Mouse (Mus musculus) liver, adult 2 months (tissue): Measurements from ENCODE around the gene Nr2e1.

Experiments
- CTCF ChIP-seq: fragments of 200-500 bp; IDR thresholded peaks from 2 replicates; pipeline ENCODE4 v1.5.1; 2011; ENCODE audit warnings: low read depth, low read length, control low read depth
- POLR2A ChIP-seq: fragments of 200-500 bp; IDR thresholded peaks from 2 replicates; pipeline ENCODE4 v1.6.1; 2011; ENCODE audit warnings: low read length, control low read depth; ENCODE audit not compliant: insufficient read depth; ENCODE audit errors: extremely low read depth

DNA sequence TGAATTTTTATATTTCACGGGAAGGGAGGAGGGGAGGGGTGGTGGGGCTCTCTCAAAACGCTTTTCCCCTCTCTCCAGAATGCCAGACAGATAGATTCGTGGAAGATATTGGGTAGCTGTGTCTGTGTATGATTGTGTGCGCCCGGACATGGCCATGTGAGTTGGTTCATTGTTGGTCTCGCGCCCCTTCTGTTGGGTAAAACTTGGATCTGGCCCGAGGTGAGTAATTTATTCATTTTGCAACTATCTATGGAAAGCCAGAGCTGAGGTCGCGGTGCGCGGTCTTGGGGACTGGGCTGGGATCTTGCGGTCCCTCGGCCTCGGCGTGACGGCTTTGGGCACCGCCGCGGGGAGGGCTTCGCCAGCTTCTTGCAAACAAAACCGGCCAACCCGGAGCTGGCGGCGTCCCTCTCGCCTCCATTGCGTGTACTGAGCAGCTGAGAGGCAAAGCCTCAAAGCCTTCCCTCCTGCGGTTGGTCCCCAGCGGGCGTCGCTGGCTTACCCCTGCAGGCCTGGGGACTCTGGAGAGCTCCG is 537 bp upstream of the Nr2e1 start:
- TF ChIP-seq POLR2A (no peak), CTCF (no peak)
